Mouse (Mus musculus): ENCODE results near the gene Rpl3. TPM values are rescaled to one million over a fixed set of nuclear protein-coding genes. Genes with fewer than 3 reads are reported as not detected.
A peak's percentile ranks its signal among the peaks of the same experiment; 100 is the strongest.
"Not testable (repeated sequence)": the region's sequence is repeated elsewhere in the genome, so short reads cannot be mapped to it uniquely, and the experiment has no call there.

Rpl3 gene
- polyA plus RNA-seq, 1 experiment from 2014 or later: 1,003 TPM

- Histone ChIP-seq H3K4me3 (ENCODE audit: low read depth, low read length) (peak within 1 kb of the TSS; percentile 74), H3K27me3 (ENCODE audit: control insufficient read depth, insufficient read depth, low read length) (no peaks in the 10 kb centered on the region), H3K9ac (ENCODE audit: low read length) (peak within 1 kb of the TSS; percentile 96), H3K4me1 (ENCODE audit: control insufficient read depth, insufficient read depth, low read length) (peaks cover 16% of the 10 kb centered on the region), H3K9me3 (ENCODE audit: control insufficient read depth, low read length) (no peaks in the 10 kb centered on the region), H3K27ac (ENCODE audit: low read depth, low read length) (peak within 1 kb of the TSS; percentile 99), H3K4me2 (ENCODE audit: low read depth) (peak within 1 kb of the TSS; percentile 95), H3K36me3 (ENCODE audit: control insufficient read depth, insufficient read depth, low read length) (no peaks in the 10 kb centered on the region)
- ATAC-seq (ENCODE audit: insufficient read depth, low FRiP score, low TSS enrichment): peak; percentile 93
- DNase-seq (ENCODE audit: low spot score): peak; percentile 97
- WGBS: under 1% methylated on average over 59 of the region's 59 CpGs
Measured at GRCm38 (mm10) chr15:80132993-80133586, 41.4 kb upstream of the Rpl3 start, which contains the start of gene Tab1. Gene Tab1 (plus strand): TSS chr15:80133127.

GRCm38 (mm10) chr15:80132452-80132851 lies 40.8 kb upstream of the Rpl3 start:
- no peaks in the 10 kb centered on the region for H3K36me3 ChIP-seq (ENCODE audit: control insufficient read depth, insufficient read depth, low read length)
- no peak overlapping the region for H3K9ac ChIP-seq (ENCODE audit: low read length)
- peak overlapping the region; percentile 31 for H3K4me2 ChIP-seq (ENCODE audit: low read depth)
- peaks cover 14% of the 10 kb centered on the region for H3K4me1 ChIP-seq (ENCODE audit: control insufficient read depth, insufficient read depth, low read length)
- no peak for DNase-seq (ENCODE audit: low spot score)
- H3K9me3 ChIP-seq (ENCODE audit: control insufficient read depth, low read length): no peaks in the 10 kb centered on the region
- WGBS: 79% methylated on average over 9 of the region's 9 CpGs
- H3K27me3 ChIP-seq (ENCODE audit: control insufficient read depth, insufficient read depth, low read length): no peaks in the 10 kb centered on the region
- ATAC-seq (ENCODE audit: insufficient read depth, low FRiP score, low TSS enrichment): no peak
- 0 out of 2 replicates have a peak overlapping the region, but pooled peaks have one; percentile 74 for H3K4me3 ChIP-seq (ENCODE audit: low read depth, low read length)
- no peak overlapping the region for H3K27ac ChIP-seq (ENCODE audit: low read depth, low read length)

- Histone ChIP-seq H3K36me3 (ENCODE audit: control insufficient read depth, insufficient read depth, low read length) (no peaks in the 10 kb centered on the region), H3K9me3 (ENCODE audit: control insufficient read depth, low read length) (no peaks in the 10 kb centered on the region), H3K9ac (ENCODE audit: low read length) (no peak overlapping the region), H3K4me1 (ENCODE audit: control insufficient read depth, insufficient read depth, low read length) (peaks cover 14% of the 10 kb centered on the region), H3K27me3 (ENCODE audit: control insufficient read depth, insufficient read depth, low read length) (no peaks in the 10 kb centered on the region), H3K4me2 (ENCODE audit: low read depth) (no peak overlapping the region), H3K4me3 (ENCODE audit: low read depth, low read length) (no peak overlapping the region), H3K27ac (ENCODE audit: low read depth, low read length) (no peak overlapping the region)
- 80% methylated on average over 6 of the region's 6 CpGs for WGBS
- DNase-seq (ENCODE audit: low spot score) (no peak), ATAC-seq (ENCODE audit: insufficient read depth, low FRiP score, low TSS enrichment) (no peak)
Measured at GRCm38 (mm10) chr15:80131421-80131820, 39.8 kb upstream of the Rpl3 start.

GRCm38 (mm10) chr15:80130689-80131088 lies 39.0 kb upstream of the Rpl3 start:
- WGBS: 88% methylated on average over 5 of the region's 5 CpGs
- Histone ChIP-seq H3K9me3 (ENCODE audit: control insufficient read depth, low read length) (no peaks in the 10 kb centered on the region), H3K9ac (ENCODE audit: low read length) (no peak overlapping the region), H3K4me2 (ENCODE audit: low read depth) (no peak overlapping the region), H3K4me3 (ENCODE audit: low read depth, low read length) (no peak overlapping the region), H3K27me3 (ENCODE audit: control insufficient read depth, insufficient read depth, low read length) (no peaks in the 10 kb centered on the region), H3K27ac (ENCODE audit: low read depth, low read length) (no peak overlapping the region), H3K4me1 (ENCODE audit: control insufficient read depth, insufficient read depth, low read length) (peaks cover 14% of the 10 kb centered on the region), H3K36me3 (ENCODE audit: control insufficient read depth, insufficient read depth, low read length) (no peaks in the 10 kb centered on the region)
- no peak for ATAC-seq (ENCODE audit: insufficient read depth, low FRiP score, low TSS enrichment)
- DNase-seq (ENCODE audit: low spot score): no peak

GRCm38 (mm10) chr15:80129982-80130381 lies 38.3 kb upstream of the Rpl3 start:
- Histone ChIP-seq H3K4me3 (ENCODE audit: low read depth, low read length) (no peak overlapping the region), H3K9ac (ENCODE audit: low read length) (no peak overlapping the region), H3K4me2 (ENCODE audit: low read depth) (no peak overlapping the region), H3K4me1 (ENCODE audit: control insufficient read depth, insufficient read depth, low read length) (peaks cover 13% of the 10 kb centered on the region), H3K9me3 (ENCODE audit: control insufficient read depth, low read length) (no peaks in the 10 kb centered on the region), H3K36me3 (ENCODE audit: control insufficient read depth, insufficient read depth, low read length) (no peaks in the 10 kb centered on the region), H3K27ac (ENCODE audit: low read depth, low read length) (no peak overlapping the region), H3K27me3 (ENCODE audit: control insufficient read depth, insufficient read depth, low read length) (no peaks in the 10 kb centered on the region)
- DNase-seq (ENCODE audit: low spot score) (no peak), ATAC-seq (ENCODE audit: insufficient read depth, low FRiP score, low TSS enrichment) (no peak)
- 92% methylated on average over 6 of the region's 6 CpGs for WGBS

GRCm38 (mm10) chr15:80127191-80127590 lies 35.5 kb upstream of the Rpl3 start:
- Histone ChIP-seq H3K4me3 (ENCODE audit: low read depth, low read length) (no peak overlapping the region), H3K4me2 (ENCODE audit: low read depth) (no peak overlapping the region), H3K9me3 (ENCODE audit: control insufficient read depth, low read length) (no peaks in the 10 kb centered on the region), H3K27me3 (ENCODE audit: control insufficient read depth, insufficient read depth, low read length) (no peaks in the 10 kb centered on the region), H3K36me3 (ENCODE audit: control insufficient read depth, insufficient read depth, low read length) (no peaks in the 10 kb centered on the region), H3K4me1 (ENCODE audit: control insufficient read depth, insufficient read depth, low read length) (no peaks in the 10 kb centered on the region), H3K27ac (ENCODE audit: low read depth, low read length) (no peak overlapping the region), H3K9ac (ENCODE audit: low read length) (no peak overlapping the region)
- DNase-seq (ENCODE audit: low spot score) (no peak), ATAC-seq (ENCODE audit: insufficient read depth, low FRiP score, low TSS enrichment) (no peak)
- 71% methylated on average over 1 of the region's 1 CpGs for WGBS

GRCm38 (mm10) chr15:80124651-80125050 lies 33.0 kb upstream of the Rpl3 start:
- no peak overlapping the region for H3K27ac ChIP-seq (ENCODE audit: low read depth, low read length)
- H3K9ac ChIP-seq (ENCODE audit: low read length): no peak overlapping the region
- no peaks in the 10 kb centered on the region for H3K4me1 ChIP-seq (ENCODE audit: control insufficient read depth, insufficient read depth, low read length)
- H3K27me3 ChIP-seq (ENCODE audit: control insufficient read depth, insufficient read depth, low read length): no peaks in the 10 kb centered on the region
- 73% methylated on average over 4 of the region's 4 CpGs for WGBS
- H3K4me2 ChIP-seq (ENCODE audit: low read depth): no peak overlapping the region
- ATAC-seq (ENCODE audit: insufficient read depth, low FRiP score, low TSS enrichment) (no peak), DNase-seq (ENCODE audit: low spot score) (no peak)
- no peak overlapping the region for H3K4me3 ChIP-seq (ENCODE audit: low read depth, low read length)
- H3K9me3 ChIP-seq (ENCODE audit: control insufficient read depth, low read length): no peaks in the 10 kb centered on the region
- H3K36me3 ChIP-seq (ENCODE audit: control insufficient read depth, insufficient read depth, low read length): no peaks in the 10 kb centered on the region

GRCm38 (mm10) chr15:80122431-80122830 lies 30.8 kb upstream of the Rpl3 start:
- not testable (repeated sequence) for H3K4me1 ChIP-seq (ENCODE audit: control insufficient read depth, insufficient read depth, low read length); H3K27me3 ChIP-seq (ENCODE audit: control insufficient read depth, insufficient read depth, low read length); H3K27ac ChIP-seq (ENCODE audit: low read depth, low read length)

GRCm38 (mm10) chr15:80121721-80122325 lies 30.2 kb upstream of the Rpl3 start:
- Histone ChIP-seq H3K27ac (ENCODE audit: low read depth, low read length) (no peak overlapping the region), H3K4me1 (ENCODE audit: control insufficient read depth, insufficient read depth, low read length) (no peaks in the 10 kb centered on the region), H3K4me2 (ENCODE audit: low read depth) (no peak overlapping the region), H3K9ac (ENCODE audit: low read length) (no peak overlapping the region), H3K27me3 (ENCODE audit: control insufficient read depth, insufficient read depth, low read length) (no peaks in the 10 kb centered on the region), H3K4me3 (ENCODE audit: low read depth, low read length) (no peak overlapping the region), H3K36me3 (ENCODE audit: control insufficient read depth, insufficient read depth, low read length) (no peaks in the 10 kb centered on the region), H3K9me3 (ENCODE audit: control insufficient read depth, low read length) (no peaks in the 10 kb centered on the region)
- DNase-seq (ENCODE audit: low spot score) (no peak), ATAC-seq (ENCODE audit: insufficient read depth, low FRiP score, low TSS enrichment) (no peak)
- WGBS: 91% methylated on average over 9 of the region's 9 CpGs

More at GRCm38 (mm10) chr15:80122431-80122830, 30.8 kb upstream of the Rpl3 start:
- H3K9ac ChIP-seq (ENCODE audit: low read length); ATAC-seq (ENCODE audit: insufficient read depth, low FRiP score, low TSS enrichment); H3K4me3 ChIP-seq (ENCODE audit: low read depth, low read length); H3K9me3 ChIP-seq (ENCODE audit: control insufficient read depth, low read length); DNase-seq (ENCODE audit: low spot score); H3K36me3 ChIP-seq (ENCODE audit: control insufficient read depth, insufficient read depth, low read length); H3K4me2 ChIP-seq (ENCODE audit: low read depth): not testable (repeated sequence)
- 96% methylated on average over 6 of the region's 6 CpGs for WGBS
